Mouse (Mus musculus): Measurements from ENCODE around the gene Trappc2l.

DNA sequence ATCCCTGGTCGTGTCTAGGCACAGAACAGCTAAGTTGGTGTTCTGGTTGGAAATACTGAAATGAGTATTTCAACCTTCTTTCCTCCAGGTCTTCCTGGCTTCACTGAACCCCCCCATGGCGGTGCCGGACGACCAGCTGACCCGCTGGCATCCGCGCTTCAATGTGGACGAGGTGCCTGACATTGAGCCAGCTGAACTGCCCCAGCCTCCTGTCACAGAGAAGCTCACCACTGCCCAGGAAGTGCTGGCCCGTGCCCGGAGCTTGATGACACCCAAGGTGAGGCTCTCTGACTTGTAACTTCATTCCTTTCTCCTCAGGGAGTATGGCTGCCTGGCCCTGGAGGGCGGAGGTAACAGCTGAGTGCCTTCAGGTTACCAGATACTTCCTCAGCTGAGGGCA is 40.3 kb upstream of the Trappc2l start:
- no peak for TF ChIP-seq CTCF (IDR thresholded peaks at IDR 0.05; ENCODE audit: low read depth, low read length)
- no peak for TF ChIP-seq POLR2A (IDR thresholded peaks at IDR 0.05; ENCODE audit: borderline replicate concordance, low read depth, low read length)
